Mouse (Mus musculus): Measurements from ENCODE around the gene Atpaf1.
A peak's percentile ranks its signal among the peaks of the same experiment; 100 is the strongest.

Gene Atpaf1

DNA sequence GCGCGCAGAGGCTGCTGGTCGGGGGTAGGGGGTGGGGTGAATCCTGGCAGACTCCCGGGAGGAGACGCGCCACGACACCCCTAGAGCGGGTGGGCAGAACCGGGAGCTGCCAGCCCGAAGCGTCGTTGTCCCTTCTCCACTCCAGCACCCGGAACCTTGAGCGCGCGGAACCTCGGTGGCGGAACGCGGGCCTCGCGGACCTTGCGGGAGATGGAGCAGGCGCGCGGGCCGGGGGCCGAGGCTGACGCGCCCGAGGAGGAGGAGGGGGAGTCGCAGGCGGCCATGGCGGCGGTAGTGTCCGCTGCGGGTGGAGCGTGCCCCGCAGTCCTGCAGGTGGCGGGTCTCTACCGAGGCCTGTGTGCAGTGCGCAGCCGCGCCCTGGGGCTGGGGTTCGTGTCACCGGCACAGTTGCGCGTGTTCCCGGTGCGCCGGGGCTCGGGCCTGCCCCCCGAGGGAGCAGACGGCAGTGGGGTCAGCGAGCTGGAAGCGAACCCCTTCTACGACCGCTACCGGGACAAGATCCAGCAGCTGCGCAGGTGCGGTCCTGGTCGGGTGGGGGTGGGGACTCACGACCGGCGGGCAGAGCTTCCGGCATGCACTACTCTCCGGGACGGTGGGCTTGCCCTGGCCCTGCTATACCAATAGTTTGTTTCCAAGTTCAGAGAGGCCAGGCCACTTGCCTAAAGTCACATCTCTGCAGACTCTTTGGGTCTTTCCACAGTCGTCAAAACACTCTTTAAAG, at the start of gene Atpaf1:
TSS of gene Atpaf1 (plus strand) at position 44 of the 742 bp plus-strand sequence.
- DNase-seq (ENCODE audit: low read depth, low spot score), result peak; percentile 40

DNA sequence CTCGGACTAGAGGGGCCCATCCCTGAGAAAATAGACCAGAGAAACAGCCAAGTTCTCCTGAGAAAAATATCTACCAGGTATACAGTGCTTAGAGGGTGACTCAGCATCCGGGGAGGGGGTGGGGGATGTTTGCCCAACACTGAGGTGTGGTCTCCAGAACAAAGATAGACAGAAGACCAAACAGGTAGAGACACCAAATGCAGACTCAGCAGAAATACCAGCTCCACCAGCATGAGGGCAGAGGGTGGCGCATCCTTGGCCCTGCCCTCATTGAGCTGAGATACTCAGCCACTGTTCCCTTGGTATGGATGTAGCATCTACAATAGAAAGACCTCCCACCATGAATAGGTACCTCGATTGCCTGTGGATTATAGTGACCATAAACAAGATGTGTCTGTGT, 49.7 kb upstream of the Atpaf1 start:
- DNase-seq (ENCODE audit: low read depth, low spot score), result no peak

DNA sequence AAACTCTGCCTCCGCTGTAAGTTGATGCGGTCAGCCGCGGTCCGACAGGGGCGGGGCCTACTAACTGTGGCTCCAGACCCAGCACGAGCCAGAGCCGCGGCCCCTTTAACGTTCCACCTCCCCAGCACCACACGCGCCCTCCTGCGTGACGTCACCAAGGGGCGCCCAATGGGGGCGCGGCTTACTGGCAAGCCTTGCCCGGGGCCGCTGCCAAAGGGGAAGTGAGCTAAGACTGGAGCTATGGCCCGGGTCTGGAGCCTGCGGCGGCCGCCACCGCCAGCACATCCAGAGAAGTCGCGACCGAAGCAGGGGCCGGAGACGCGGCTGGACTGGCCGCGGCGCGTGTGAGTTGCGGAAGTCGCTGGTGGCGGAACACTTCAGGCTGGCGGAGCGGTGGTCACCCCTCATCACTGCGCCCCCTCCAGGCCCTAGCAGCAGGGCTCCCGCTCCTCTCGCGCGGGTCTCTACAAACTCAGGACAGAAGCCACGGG, 47.0 kb upstream of the Atpaf1 start, which contains the start of gene Efcab14:
TSS of gene Efcab14 (plus strand) at position 194 of the 491 bp plus-strand sequence.
- DNase-seq (ENCODE audit: low read depth, low spot score), result peak; percentile 95

DNA sequence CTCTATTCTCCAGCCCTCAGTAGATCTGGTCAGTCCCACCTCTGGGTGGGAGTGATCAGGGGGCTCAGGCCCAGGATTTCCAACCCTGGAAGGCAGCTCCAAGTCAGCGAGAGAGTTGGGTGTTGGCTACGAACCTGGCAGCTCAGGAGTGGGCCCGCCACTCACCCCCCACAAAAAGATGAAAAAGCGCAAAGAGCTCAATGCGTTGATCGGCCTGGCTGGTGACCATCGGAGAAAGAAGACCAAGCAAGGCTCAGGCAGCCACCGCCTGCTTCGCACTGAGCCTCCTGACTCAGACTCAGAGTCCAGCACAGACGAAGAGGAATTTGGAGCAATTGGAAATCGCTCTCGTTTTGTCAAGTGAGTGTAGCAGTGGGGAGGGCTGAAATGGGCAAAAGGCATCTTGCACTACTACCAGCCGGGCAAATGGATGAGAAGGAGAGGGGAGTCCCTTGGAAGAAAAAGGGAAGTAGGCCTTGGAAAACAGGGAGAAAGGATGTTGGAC, 46.1 kb upstream of the Atpaf1 start:
- no peak for DNase-seq (ENCODE audit: low read depth, low spot score)

DNA sequence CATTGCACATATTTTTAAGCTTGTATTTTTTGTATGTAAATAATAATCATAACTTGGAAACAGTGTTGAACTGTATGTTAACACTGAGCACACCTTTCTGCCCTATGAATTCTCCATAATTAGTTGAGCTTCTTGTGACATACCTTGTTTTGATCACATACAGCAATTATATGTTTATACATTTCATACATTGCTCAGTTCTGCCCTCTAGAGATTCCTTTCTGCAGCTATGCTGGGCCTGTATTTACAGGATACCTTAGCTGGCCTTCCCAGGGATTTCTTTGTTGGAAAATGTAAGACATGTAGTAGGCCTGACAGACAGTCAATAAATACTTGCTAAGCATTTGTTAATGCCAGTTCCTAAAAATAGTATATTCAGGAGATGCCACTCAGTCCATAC, 42.0 kb upstream of the Atpaf1 start:
- no peak for DNase-seq (ENCODE audit: low read depth, low spot score)

DNA sequence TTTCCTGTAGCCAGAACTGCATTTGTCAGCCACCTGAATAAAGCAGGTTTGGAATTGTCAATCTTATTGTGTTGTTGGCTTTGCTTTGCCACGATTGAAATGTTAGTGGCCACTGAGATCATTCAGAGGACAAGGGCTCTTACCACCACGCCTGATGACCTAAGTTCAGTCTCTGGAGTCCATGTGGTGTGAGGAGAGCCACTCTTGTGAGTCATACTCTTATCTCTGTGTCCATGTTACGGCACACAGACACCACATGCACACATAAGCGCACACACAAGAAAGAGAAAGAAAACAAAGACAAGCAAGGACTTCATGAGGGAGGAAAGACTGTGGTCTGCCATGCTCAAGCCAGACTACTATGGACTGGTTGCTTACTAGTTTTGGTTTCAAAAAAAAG, 41.5 kb upstream of the Atpaf1 start:
- no peak for DNase-seq (ENCODE audit: low read depth, low spot score)

DNA sequence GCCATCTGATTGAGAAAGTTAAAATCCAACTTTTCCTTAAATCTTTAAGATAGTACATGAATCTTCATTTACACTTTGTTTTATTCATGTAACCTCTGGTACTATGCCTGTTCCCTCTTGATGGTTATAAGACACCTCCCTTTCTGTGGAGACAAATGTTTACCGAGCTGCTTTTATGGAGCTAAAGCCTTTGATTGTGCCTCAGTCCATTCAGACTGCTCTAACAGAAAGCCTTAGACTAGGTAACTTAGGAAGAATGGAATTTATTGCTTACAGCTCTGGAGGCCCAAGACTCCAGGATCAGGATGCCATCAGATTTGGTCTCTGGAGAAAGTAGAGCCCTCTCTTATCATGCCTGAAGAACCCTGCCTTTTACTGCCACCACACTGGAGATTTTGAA, 36.4 kb upstream of the Atpaf1 start:
- no peak for DNase-seq (ENCODE audit: low read depth, low spot score)

DNA sequence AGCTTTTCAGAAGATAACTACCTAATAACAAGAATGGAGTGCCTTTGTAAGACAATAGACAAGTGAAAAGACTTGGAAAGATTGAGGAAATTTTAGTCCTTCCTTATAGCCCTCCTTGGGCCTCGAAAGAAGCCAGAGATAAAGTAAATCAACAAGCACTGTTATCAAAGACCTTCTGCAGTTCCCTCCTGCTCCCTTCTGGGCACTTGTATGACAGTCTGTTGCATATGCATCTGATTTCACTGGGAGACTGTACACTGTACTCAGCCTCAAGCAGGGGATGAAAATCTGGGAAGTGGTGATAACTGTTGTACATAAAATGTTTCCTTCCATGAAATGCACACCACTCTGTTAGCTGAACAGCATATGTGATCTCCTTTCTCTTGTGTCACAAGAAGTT, 35.3 kb upstream of the Atpaf1 start:
- no peak for DNase-seq (ENCODE audit: low read depth, low spot score)

DNA sequence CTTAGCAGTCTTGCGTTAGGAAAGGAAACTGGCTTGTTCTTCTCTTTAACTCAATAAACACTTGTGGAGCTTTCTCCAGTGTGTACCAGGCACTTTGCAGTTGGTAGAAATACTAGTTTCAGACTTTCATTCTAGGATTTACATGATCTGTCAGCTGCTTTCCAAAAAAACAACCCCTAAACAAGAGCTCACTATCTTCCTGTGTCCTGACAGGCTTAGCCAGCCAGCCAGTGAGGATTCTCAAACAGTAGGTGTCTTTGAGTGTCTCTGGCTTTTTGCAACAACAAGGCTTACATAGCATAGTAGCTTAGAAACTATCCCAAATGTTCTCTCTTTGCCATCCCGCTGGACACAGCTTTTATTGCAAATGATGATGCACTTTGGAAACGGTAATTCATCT, 30.5 kb upstream of the Atpaf1 start:
- DNase-seq (ENCODE audit: low read depth, low spot score), result no peak

DNA sequence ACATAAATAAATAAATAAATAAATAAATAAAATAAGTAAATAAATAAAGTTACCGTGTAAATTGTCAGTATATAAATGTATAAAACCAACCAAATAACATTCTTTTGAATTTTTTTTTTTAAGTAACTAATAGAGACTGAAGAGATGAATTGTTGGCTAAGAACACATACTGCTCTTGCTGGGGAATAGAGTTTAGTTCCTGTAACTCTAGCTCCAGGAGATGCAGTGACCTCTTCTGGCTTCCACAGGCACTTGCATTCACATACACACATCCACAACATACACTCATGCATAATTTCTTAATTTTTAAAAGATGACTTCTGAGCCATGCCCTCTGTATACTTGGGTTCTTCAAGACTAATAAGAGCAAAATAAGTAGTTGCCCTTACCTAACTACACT, 29.8 kb upstream of the Atpaf1 start:
- no peak for DNase-seq (ENCODE audit: low read depth, low spot score)

DNA sequence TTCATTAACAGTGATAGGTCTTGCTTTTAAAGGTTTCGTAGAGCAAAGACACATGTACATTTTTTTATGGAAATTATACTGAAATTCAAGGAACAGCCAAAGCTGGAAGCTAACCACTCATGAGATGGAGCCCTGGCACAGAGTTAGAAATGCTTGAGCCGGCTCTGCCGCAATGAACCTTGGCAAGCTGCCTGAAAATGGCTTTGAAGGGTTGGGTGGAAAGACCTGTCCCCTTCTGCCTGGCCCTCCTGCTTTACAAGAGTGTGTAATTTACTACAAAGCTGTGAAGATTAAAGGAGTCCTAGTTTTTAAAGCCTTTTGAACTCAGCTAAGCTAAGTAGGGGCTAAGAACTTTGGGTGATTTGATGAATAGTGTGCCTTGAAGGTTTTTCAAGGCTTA, 23.4 kb upstream of the Atpaf1 start:
- no peak for DNase-seq (ENCODE audit: low read depth, low spot score)

DNA sequence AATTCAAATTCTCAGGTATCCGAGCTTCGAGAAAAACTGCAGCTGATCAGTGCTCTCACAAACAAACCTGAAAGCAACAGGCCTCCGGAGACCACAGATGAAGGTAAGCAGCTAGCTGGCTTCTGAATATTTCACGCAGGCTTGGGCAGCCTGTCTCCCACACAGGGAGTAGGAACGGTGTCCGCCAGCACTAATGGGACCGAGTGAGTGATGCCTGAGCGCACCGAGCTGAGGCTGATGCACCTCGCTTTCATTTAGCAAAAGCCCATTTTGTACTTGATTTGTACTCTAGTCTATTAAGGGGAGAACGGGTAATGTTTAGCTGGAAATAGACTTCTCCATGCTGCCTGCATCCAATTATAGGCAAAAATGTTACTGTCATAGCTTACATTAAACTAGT, 20.0 kb upstream of the Atpaf1 start:
- DNase-seq (ENCODE audit: low read depth, low spot score), result no peak

DNA sequence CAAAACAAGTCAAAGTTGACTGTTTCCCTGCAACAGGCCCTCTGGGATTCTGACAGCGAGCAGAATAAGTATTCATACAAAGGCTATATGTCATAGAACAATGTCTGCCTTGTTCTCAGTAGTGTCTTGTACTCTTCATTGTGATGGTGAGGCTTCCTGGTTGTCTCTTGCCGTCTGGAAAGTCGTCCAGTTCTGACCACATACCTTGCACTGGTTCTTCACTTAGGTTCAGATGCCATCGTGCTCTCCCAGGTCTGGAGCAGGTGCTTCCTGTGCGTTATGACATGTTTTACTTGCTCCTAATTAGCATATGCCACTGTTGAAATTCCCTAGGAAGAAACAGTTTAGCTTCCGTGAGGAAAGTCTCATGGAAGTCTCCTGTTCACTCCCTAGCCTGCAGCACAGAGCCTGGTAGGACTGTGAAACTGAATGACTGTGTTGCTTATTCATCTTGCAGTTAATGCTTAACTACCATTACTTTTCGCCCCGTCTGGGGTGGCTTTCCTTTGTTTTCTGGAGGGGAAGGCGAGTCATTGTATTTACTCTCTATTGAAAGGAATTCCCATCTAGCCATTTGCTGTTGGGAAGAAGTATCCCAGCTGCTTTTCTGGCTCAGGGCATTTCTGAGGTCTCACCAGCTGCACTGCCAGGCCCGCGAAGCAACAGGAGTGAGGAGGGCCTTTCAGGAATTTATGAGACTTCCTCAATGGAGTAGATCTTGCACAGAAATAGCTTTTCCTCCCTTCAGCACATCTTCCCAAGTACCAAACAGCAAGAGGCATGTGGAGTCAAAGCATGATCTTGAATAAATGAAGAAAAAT, 16.8 kb upstream of the Atpaf1 start:
- DNase-seq (ENCODE audit: low read depth, low spot score), result no peak

DNA sequence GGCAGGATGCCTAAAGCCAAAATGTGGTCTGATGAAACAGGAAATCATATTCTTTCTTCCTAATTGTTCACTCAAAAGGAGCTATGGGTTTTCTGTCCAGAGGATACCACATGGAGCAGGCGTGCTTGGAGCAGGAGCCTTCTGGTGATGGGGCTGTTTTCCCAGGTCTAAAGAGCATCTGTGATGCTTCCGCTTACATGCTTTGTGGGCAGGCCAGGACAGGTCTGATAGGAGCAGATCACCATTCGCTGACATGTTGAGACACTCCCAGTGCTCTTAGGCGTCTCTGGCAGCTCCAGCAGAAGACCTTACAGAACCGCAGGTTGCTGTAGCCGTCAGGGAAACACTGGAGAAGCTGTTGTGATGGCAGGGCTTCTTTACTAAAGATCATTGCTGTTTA, 9.6 kb upstream of the Atpaf1 start:
- no peak for DNase-seq (ENCODE audit: low read depth, low spot score)

DNA sequence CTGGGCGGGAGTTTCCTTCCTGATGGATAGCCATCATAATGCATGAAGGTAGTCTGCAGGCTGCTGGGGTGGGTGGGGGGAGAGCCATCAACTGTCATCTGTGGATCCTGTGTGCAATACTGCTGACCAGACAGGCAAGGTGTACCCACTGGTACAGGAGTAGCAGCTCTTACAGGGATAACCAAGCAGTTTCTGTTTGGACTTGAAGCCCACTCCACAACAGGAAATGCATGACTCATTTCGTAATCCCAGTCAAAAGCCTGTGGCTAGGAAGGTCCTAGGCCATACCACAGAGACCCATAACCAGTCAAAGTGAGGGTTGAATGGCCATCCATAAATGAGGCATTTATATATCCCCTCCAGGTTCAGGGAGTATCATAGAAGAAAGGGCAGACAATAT, 7.0 kb upstream of the Atpaf1 start:
- DNase-seq (ENCODE audit: low read depth, low spot score), result no peak

DNA sequence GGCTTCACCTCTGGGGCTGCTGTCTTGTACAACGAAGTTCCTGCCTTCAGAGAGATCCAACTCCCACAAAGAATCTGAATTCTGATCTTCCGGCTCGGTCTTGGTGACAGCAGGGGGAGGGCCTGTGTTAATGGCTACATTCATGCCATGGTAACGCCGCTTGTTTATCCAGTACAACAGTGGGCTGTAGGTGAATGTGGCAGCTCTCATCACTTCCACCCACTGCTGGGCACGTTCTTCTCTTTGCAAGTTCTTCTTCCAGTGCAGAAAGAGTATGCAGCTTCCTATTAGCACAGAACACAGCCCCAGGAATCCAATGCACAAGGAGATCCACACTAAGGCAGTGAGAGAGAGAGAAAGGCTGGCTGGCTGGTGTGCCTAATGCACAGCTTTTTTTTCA, 4.3 kb upstream of the Atpaf1 start:
- no peak for DNase-seq (ENCODE audit: low read depth, low spot score)

DNA sequence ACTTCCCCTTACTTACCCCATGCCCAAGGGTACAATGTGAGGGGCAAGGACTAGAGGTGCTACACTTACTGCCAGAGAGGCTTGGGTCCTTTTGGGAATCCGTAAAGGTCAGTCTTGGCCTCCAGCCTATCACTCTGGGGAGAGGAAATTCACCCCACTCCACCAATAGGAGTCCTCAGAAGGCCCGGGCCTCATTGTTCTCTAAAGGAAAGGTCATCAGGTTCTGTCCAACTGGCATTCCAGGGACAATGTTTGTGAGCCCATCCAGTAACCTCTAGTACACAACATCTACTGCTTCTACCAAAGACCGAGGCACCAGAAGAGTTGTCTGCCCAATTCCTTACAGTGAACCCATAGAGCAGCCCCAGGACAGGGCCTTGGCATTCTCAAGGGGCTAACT, 3.7 kb upstream of the Atpaf1 start, which contains the start of gene Tex38:
TSS of gene Tex38 (minus strand) at position 101 of the 400 bp plus-strand sequence.
- DNase-seq (ENCODE audit: low read depth, low spot score), result no peak

DNA sequence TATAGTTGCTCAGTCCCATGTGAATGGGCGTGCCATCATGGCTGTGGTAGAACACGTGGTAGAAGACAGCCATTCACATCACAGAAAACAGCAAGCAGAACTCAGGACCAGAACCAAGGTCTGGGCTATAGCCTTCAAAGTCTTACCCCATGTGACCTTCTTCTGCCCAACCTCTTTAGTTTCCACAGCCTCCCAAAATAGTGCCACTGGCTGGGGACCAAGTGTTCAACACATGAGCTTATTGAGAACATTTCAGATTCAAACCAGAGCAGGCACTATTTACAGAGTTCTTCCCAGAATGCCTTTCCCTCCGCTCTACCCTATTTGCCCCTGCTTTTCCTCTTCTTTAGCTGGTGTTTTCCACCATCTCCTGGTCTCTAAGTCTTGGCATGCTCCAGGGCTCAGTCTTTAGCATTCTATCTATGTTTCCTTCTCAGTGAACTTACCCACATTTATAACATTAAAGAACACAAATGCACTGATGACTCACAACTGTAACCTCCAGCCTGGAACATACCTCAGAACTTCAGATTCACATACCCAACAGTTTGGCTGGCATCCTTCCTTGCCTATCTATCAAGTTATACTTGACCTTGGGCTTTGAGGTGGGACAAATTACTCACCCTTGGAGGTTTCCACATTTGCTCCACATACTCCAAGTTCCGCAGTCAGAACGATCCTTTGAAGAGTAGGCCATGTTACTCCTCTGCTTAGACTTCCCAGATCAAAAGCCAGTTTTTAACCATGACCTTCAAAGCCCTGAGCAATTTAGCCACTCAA, 2.4 kb upstream of the Atpaf1 start:
- DNase-seq (ENCODE audit: low read depth, low spot score), result no peak

DNA sequence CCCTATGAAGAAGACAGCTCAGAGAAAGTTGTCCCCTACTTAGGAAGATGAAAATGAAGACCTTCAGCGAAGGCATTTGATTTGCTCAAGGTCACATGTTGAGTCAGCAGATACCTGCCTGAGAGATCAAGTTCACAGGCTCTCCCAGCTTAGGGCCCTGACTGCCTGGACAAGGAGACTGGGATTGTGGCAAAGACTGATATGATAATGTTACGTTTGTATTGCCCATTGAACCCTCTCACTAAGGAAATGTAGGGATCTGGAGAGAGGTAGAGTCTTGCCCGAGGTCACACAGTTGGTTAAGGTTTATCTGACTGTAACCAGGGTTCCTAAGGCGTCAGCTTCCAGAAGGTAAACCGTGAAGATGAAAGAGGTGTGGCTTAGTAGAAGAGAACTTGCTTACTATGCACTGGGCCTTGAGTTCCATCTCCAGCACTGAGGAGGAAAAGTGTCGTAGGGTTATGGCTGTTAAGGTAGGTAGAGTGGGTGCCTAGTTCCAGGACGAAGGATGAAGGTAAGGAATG, 961 bp downstream of the Atpaf1 start:
- no peak for DNase-seq (ENCODE audit: low read depth, low spot score)

DNA sequence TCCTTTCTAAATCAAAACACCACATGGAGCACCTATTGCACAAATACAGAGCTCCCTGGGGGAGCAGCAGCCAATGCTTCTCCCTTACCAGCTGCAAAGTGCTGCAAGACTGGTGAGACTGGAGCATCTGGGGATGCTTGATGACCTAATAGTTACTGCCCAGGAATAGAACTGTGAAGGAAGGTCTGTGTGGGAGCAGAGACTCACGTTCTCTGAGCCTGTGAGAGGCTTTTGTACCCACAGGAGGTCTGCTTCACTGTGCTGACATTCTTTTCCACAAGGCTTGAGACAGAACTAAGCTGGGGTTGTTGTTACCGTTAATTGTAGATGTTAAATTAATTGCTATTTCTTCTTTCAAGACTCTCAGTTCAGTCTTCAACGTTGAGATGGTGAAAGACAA, 6.3 kb downstream of the Atpaf1 start:
- no peak for DNase-seq (ENCODE audit: low read depth, low spot score)

DNA sequence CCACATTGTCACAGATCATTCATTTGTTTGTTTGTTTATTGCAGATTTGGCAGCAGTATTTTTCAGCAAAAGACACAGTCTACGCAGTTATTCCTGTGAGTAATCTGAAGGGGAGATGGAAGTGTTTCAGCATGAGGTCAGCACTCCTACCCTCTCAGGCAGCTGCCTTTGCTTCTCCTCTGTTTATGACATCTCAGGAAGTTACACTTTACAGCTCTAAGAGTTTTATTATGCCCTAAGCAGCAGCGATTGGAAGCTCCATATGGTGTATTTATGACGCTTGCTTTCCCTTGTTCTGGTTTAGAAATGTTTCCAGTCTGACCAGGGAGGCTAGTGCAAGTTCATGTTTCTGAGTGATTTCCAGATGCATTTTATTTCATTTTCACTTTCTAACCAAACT, 10.7 kb downstream of the Atpaf1 start:
- DNase-seq (ENCODE audit: low read depth, low spot score), result no peak

DNA sequence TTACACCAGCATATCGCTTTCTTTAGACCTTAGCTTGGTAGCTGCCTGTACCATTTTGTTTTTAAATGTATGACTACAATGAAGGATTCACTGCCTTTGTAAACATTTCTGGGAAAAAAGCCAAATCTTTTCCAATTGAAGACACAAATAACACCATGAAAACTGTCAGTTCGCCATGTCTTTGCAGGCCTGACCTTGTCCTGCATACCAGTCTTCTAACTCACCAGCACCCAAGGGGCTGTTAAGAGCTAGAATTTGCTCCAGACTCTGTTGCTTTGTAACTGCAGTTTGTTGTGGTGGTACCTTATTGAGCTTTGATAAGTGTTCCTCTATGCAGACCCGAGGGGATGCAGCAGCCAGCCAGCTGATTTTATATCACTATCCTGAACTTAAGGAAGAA, 15.4 kb downstream of the Atpaf1 start:
- DNase-seq (ENCODE audit: low read depth, low spot score), result no peak
